Mouse (Mus musculus) heart, postnatal 10 days (tissue): ENCODE results near the gene Fam120c. TPM values are rescaled to one million over a fixed set of nuclear protein-coding genes. Genes with fewer than 3 reads are reported as not detected.

Experiments
- DNase-seq, 2 experiments: peaks; one replicate each; pipeline ENCODE4 v3.0.0; 2021
- intact Hi-C: fragments of 180-260 bp; cut with DNase I; formaldehyde crosslinking; loops from one replicate; pipeline ENCODE4 v1.15.1; 2025
- total RNA-seq, 2 experiments: library from RNA; stranded (reverse); gene quantifications; 2 replicates each; pipeline ENCODE4 v1.2.3; 2021

Fam120c gene
- total RNA-seq, 2 experiments from 2014 or later, result 11.9 to 14.1 TPM

- intact Hi-C loops, result loop anchor here (5.0 to 10.0 kb wide), 3 partner anchors 178 to 494 kb away; partner anchors contain the start of genes Fam120c, Huwe1, Ribc1 and Smc1a
- peak; percentile 95 to 96 for DNase-seq
Observed at GRCm38 (mm10) chrX:151520458-151521322, 176.7 kb downstream of the Fam120c start, which contains the start of gene Phf8. Gene Phf8 (plus strand): TSS chrX:151520672.

Other genes starting within 250 kb of the Fam120c start
- gene Tsr2, start 247.6 kb upstream of the Fam120c start, total RNA-seq, result 10 to 100 TPM; 11.4 to 13.8 TPM
- under 1 TPM; 0.60 to 0.79 TPM for gene Wnk3, start 146.1 kb upstream of the Fam120c start, total RNA-seq
- gene Phf8, start 176.5 kb downstream of the Fam120c start, total RNA-seq, result 10 to 100 TPM; 17.7 to 23.2 TPM